Mouse (Mus musculus) testis, adult 2 months (tissue): ENCODE results near the gene Tfeb. TPM values are rescaled to one million over a fixed set of nuclear protein-coding genes. Genes with fewer than 3 reads are reported as not detected.
A peak's percentile ranks its signal among the peaks of the same experiment; 100 is the strongest.

Experiments
- H3K27ac ChIP-seq: fragments of 200-500 bp; 2 replicates; pipeline ENCODE4 v1.5.1; 2012; ENCODE audit warnings: low read depth, low read length; ENCODE audit not compliant: control insufficient read depth, insufficient read depth
- H3K27me3 ChIP-seq: fragments of 200-500 bp; 2 replicates; pipeline ENCODE4 v1.6.1; 2012; ENCODE audit warnings: mild to moderate bottlenecking, low read length, moderate library complexity; ENCODE audit not compliant: control insufficient read depth, insufficient read depth
- H3K36me3 ChIP-seq: fragments of 200-500 bp; 2 replicates; pipeline ENCODE4 v1.6.1; 2012; ENCODE audit warnings: mild to moderate bottlenecking, low read length; ENCODE audit not compliant: control insufficient read depth, insufficient read depth
- H3K4me1 ChIP-seq: fragments of 200-500 bp; 2 replicates; pipeline ENCODE4 v1.6.1; 2012; ENCODE audit warnings: low read length; ENCODE audit not compliant: control insufficient read depth, insufficient read depth
- H3K4me3 ChIP-seq: fragments of 200-500 bp; 2 replicates; pipeline ENCODE4 v1.5.1; 2012; ENCODE audit warnings: low read depth, mild to moderate bottlenecking, low read length, moderate library complexity, mixed read lengths; ENCODE audit not compliant: control insufficient read depth
- CTCF ChIP-seq: fragments of 200-500 bp; IDR thresholded peaks from 2 replicates; pipeline ENCODE4 v1.5.1; 2012; ENCODE audit warnings: low read depth, mild to moderate bottlenecking, inconsistent platforms, low read length, moderate library complexity; ENCODE audit not compliant: control insufficient read depth, insufficient read depth, insufficient replicate concordance
- POLR2A ChIP-seq: fragments of 200-500 bp; IDR thresholded peaks from 2 replicates; pipeline ENCODE4 v1.6.1; 2012; ENCODE audit warnings: low read depth, mild to moderate bottlenecking, inconsistent platforms, low read length, moderate library complexity; ENCODE audit not compliant: control insufficient read depth
- polyA plus RNA-seq: library from polyadenylated mRNA; depleted of rRNA; stranded (reverse); fragments of >200 nt; gene quantifications from 2 replicates; pipeline ENCODE4 v1.2.3, GENCODE M21; 2012

Tfeb gene
- polyA plus RNA-seq, 1 experiment, result 4.4 TPM

DNA sequence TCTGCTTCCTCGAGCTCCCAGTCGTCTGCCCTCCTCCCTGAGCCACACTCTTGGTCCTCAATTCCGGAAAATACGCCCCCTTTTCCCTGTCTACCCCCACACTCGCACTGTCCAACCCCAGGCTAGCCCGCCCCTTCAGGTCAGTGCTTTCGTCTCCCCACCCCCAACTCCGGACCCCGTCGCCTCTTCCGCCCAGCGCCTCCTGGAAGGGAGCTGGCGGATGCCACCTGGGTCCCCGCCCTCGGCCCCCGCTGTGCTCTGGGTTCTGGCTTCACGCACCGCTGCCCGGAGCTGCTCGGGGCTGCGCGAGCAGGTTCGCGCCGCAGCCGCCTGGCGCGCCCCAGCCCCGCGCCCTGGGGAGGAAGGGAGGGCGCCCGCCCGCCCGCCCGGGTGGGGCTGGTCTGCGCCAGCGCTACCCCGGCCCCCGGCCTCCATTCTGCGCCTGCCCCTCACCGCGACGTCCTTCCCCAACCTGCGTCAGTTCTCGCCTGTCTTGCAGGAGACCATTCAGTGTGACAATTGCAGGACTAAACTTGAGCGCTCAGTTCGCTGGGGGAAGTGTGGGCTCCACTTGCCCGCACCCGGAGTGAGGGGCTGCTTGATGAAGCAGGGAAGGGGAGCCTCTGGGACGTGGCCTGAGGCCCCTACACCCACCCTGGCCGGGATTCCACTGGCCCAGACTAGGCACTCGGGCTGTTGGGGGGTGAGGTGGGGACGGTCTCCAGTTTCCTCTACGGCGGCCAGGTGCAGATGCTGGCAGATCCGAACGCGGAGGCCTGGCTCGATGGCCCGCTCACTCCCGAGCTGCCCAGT is 1.4 kb downstream of the Tfeb start:
- peak overlapping the region; percentile 57; the same call in 1 of the 2 replicates for H3K27ac ChIP-seq
- peaks cover 14% of the 10 kb centered on the region for H3K4me1 ChIP-seq
- peak overlapping the region; percentile 90 for H3K4me3 ChIP-seq
- no peaks in the 10 kb centered on the region for H3K27me3 ChIP-seq
- H3K36me3 ChIP-seq, result no peaks in the 10 kb centered on the region
- TF ChIP-seq CTCF (no peak), POLR2A (no peak)

DNA sequence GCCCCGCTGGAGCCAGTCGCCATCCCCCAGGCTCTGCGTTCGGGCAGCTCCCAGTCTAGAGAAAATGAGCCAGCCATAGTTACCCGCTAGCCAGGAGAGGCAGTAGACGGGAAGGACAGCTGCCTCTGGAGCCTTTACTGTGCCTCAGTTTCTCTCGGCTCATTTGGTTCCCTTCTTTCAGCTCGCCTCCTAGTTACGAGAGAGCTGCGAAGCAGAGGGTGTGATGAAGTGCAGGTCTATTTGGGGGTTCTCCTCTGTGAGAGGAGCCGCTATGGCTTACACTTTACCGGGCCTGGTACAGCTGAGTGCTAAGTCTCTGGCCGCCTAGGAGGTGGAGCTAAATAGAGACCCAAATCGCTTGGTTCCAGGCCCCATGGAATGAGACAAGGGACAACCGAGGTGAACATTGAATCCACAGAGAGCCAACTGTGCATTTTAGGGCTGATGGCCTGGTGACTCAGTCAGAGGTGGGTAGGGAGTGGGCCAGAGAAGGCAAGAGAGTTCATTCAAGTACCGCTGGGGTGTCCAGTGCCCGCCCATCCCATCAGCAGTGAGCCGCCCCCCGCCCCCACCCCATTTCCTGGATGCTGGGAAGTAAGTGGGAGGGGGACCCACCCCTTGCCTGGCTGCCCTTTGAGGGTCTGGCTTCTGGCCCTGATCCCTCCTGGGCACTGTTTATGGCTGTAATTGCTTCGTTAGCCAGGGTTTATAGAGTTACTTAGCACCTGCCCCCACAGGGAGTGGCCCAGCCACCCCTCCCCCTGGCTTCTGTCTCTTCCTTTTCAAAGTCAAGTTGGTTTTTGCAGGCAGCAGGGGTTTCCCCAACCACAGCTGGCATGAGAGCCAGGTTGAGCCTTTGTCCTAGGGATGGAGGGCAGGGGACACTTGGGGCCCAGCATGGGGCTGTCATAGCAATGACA is 2.3 kb downstream of the Tfeb start:
- H3K4me3 ChIP-seq, result peak overlapping the region; percentile 90
- H3K27me3 ChIP-seq, result no peaks in the 10 kb centered on the region
- no peak for TF ChIP-seq POLR2A
- H3K36me3 ChIP-seq, result no peaks in the 10 kb centered on the region
- H3K4me1 ChIP-seq, result peaks cover 16% of the 10 kb centered on the region
- H3K27ac ChIP-seq, result no peak overlapping the region

DNA sequence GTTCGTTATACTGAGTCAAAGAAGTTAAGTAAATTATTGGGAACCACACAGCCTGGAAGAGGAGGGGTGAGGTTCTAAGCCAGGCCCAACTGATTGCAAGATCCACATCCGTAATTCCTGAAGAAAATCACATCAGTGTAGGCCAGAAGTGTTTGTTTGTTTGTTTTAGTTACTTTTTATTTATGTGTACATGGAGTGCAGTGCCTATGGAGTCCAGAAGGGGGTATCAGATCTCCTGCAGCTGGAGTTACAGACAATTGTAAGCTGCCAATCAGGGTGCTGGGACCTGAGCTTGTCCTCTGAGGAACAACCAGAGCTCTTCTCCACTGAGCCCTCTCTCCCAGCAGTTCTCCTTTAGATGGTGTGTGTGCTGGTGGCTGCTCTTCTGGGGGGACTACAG is 3.4 kb downstream of the Tfeb start:
- no peaks in the 10 kb centered on the region for H3K36me3 ChIP-seq
- H3K27ac ChIP-seq, result no peak overlapping the region
- H3K4me1 ChIP-seq, result peaks cover 16% of the 10 kb centered on the region
- no peaks in the 10 kb centered on the region for H3K27me3 ChIP-seq
- no peak overlapping the region for H3K4me3 ChIP-seq
- no peak for TF ChIP-seq CTCF
- TF ChIP-seq POLR2A, result no peak

DNA sequence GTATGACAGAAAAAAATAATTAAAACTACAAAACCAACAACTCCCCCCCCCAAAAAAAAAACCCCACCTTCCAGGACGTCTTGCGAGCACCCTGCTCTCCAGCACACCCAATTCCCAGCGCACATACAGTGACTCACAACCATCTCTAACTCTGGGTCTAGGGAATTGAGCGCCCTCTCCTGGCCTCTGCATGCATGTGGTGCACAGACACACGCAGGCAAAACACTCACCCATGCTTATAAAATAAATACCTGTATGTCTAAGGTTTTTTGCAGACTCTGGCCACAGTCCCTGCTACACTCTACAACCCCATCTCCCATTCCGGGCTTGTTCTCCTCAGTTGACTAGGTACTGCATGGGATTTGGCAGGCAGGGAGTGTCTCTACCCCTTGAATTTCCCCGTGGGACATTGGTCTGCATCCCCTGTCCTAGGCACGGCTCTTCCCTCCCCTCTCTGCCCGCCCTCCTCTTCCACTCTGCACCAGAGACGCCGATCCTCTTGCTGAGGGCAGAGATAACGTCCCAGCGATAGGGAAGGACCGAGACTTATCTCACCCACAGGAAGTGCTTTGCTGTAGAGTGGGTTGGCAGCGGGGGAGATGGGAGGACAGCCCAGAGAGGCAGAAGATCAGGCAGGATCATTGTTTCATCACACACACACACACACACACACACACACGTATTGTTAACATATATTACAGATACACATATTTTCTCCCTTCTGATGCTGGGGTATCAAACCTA is 6.3 kb downstream of the Tfeb start:
- Histone ChIP-seq H3K36me3 (no peaks in the 10 kb centered on the region), H3K27me3 (no peaks in the 10 kb centered on the region), H3K4me1 (peaks cover 12% of the 10 kb centered on the region), H3K4me3 (no peak overlapping the region), H3K27ac (no peak overlapping the region)
- TF ChIP-seq CTCF (peak; percentile 51; the same call in 1 of the 2 replicates), POLR2A (no peak)

DNA sequence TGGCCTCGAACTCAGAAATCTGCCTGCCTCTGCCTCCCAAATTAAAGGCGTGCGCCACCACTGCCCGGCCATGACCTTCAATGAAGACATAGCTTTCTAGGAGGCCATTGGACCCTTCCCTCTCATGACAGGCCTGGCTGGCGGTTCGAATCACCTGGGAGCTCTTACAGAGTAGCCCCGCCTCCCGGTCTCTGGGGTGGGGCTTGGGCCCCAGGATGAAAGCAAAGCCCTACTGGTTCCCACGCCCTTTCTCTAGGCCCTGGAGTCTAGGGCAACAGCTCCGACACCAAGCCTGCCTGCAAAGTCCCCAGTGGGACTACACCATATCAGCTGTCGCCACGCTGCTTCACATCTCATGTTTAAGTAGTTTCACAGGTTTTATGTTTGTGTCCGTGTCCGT is 7.3 kb downstream of the Tfeb start:
- no peak overlapping the region for H3K27ac ChIP-seq
- peak overlapping the region; percentile 22; the same call in 1 of the 2 replicates for H3K4me3 ChIP-seq
- H3K4me1 ChIP-seq, result peaks cover 7% of the 10 kb centered on the region
- TF ChIP-seq POLR2A (no peak), CTCF (no peak)
- no peaks in the 10 kb centered on the region for H3K36me3 ChIP-seq
- H3K27me3 ChIP-seq, result no peaks in the 10 kb centered on the region

DNA sequence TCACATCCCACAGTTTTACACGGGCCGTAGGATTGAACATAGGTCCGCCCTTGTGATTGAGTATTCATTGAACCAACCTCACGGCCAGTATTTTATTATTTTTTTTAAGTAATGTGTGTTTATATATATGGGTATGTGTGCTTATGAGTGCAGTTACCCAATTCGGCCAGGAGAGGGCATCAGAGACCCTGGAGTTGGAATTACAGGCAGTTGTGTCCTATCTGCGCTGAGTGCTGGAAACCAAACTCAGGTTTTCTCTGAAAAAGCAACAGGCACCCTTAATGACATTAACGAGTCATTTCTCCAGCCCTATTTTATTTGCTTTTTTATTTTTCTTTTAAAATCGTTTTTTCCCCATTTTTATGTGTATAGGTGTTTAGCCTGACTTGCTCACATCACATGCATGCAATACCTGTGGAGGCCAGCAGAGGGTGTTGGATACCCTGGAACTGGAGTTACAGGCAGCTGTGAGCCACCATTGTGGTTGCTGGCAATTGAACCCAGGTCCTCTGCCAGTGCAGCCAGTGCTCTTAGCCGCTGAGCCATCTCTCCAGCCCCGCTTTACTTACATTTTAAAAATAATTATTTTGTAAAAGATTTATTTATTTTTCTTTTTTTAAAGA is 8.0 kb downstream of the Tfeb start:
- H3K4me3 ChIP-seq, result no peak overlapping the region
- H3K4me1 ChIP-seq, result peaks cover 3% of the 10 kb centered on the region; the same call in 1 of the 2 replicates
- no peaks in the 10 kb centered on the region for H3K36me3 ChIP-seq
- peak; percentile 77; the same call in 1 of the 2 replicates for TF ChIP-seq CTCF
- no peak for TF ChIP-seq POLR2A
- no peaks in the 10 kb centered on the region for H3K27me3 ChIP-seq
- H3K27ac ChIP-seq, result no peak overlapping the region
